Mouse (Mus musculus) ES-E14 (cell line): ENCODE data around the gene Ube2d1.

ENCODE experiments used
- CHD2 ChIP-seq: IDR thresholded peaks from 2 replicates; pipeline ENCODE4 v1.6.1; 2014; ENCODE audit warnings: mild to moderate bottlenecking, low read depth, low read length, inconsistent platforms
- HCFC1 ChIP-seq: IDR thresholded peaks from 2 replicates; pipeline ENCODE4 v1.6.1; 2012; ENCODE audit warnings: low read length, inconsistent platforms, borderline replicate concordance; ENCODE audit not compliant: insufficient read depth
- MAFK ChIP-seq: IDR thresholded peaks from 2 replicates; pipeline ENCODE4 v1.6.1; 2014; ENCODE audit warnings: mild to moderate bottlenecking, low read depth, low read length, inconsistent platforms; ENCODE audit not compliant: insufficient read depth
- ZNF384 ChIP-seq: IDR thresholded peaks from 2 replicates; pipeline ENCODE4 v1.6.1; 2012; ENCODE audit warnings: low read depth, low read length, inconsistent platforms

DNA sequence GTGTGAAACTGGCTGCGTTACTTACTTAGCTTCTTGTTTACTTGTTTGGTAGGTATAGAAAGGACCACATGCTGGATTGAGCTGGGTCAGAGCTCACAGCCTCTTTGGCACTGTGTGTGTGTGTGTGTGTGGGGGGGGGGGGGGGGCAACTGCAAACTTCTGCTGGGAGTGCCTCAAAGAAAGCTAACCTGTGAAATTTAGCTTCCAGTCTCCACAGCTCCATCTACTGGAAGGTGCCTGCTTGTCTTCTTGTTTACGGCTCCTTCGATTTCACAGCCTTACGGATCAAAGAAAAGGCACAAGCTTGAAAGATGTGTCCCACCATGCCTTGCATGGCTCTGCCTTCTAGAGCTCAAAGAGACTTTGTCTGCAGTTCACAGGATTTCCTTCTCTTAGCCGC lies 17.4 kb upstream of the Ube2d1 start:
- TF ChIP-seq MAFK (no peak), ZNF384 (no peak), CHD2 (no peak), HCFC1 (no peak)
